Mouse (Mus musculus): ENCODE results near the gene Tmem237.

DNA sequence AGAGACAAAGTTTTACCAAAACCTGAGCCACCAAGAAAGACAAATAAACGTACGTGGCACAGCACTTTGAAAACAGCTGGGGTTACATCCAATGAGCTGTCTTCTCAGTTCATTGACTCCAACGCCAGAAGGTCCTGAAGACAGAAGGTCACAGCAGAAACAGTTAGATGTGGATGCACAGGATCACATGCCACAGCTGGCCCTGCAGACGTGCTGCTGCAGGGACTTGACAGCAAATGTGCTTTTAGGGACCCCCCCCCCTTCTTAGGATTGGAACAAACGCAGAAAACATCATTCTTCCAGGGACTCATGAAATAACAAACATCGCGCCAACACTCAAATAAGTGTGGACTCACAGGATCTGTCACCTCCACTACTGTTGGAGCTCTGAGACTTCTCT, 8.7 kb upstream of the Tmem237 start:
- TF ChIP-seq POLR2A (IDR thresholded peaks at IDR 0.05; ENCODE audit: insufficient read depth, low read length) (no peak), CTCF (IDR thresholded peaks at IDR 0.05; ENCODE audit: low read depth, low read length) (no peak), EP300 (IDR thresholded peaks at IDR 0.05; ENCODE audit: insufficient read depth, low read depth, low read length) (no peak)
